Mouse (Mus musculus): ENCODE measurements at regions not wholly inside any gene's neighbourhood (a gene's known extent, or its start where the extent isn't known, plus 50 kb on each side); places are given as distances from the start of the nearest gene placed in this dataset.

DNA sequence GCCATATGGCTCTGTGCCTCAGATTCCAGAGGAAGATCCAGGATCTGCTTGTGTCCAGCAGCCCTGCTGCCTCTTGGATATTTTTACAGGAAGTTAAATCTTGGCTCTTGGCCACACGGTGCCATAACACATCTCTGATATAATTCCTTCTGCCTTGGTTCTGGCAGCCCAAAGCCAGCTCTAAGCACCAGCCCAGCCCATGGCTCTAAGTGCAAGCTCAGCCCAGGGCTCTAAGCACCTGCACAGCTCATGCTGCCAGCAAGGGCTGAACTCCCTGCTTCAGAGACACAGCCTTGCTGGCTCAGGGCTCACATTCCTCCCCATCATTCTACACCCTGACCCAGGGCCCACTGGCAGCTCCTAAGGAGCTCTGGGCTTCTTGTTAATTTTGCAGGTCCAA is 415.3 kb downstream of the Plekhb2 start:
- TF ChIP-seq CTCF (IDR thresholded peaks at IDR 0.05; ENCODE audit: control insufficient read depth, insufficient read depth, insufficient read length): no peak
- no peak for TF ChIP-seq USF1 (IDR thresholded peaks at IDR 0.05; ENCODE audit: low read depth)
- TF ChIP-seq MYOG (IDR thresholded peaks at IDR 0.05; ENCODE audit: control insufficient read depth, extremely low read depth, insufficient read length): no peak
- TF ChIP-seq FOSL1 (IDR thresholded peaks at IDR 0.05; ENCODE audit: insufficient read depth, low read length, poor library complexity, severe bottlenecking): no peak
- no peak for TF ChIP-seq MAX (IDR thresholded peaks at IDR 0.05)
- no peak for TF ChIP-seq MYOD1 (IDR thresholded peaks at IDR 0.05; ENCODE audit: control insufficient read depth, insufficient read length, low read depth)
- TF ChIP-seq CEBPB (IDR thresholded peaks at IDR 0.05; ENCODE audit: low read depth): no peak

All from C2C12 (cell line).